Mouse (Mus musculus): ENCODE measurements around the gene Urad.

Gene Urad

GRCm38 (mm10) chr5:147329946-147330345 lies 7.7 kb upstream of the Urad start:
- CTCF ChIA-PET = interaction anchor here (0.5 to 0.6 kb wide), 4 partner anchors 42 to 597 kb away, joined by 3 to 11 read pairs (median 5); no protein-coding TSS in a partner anchor

- CTCF ChIA-PET = no interaction called here
Measured at GRCm38 (mm10) chr5:147327636-147328035, 5.4 kb upstream of the Urad start.

DNA sequence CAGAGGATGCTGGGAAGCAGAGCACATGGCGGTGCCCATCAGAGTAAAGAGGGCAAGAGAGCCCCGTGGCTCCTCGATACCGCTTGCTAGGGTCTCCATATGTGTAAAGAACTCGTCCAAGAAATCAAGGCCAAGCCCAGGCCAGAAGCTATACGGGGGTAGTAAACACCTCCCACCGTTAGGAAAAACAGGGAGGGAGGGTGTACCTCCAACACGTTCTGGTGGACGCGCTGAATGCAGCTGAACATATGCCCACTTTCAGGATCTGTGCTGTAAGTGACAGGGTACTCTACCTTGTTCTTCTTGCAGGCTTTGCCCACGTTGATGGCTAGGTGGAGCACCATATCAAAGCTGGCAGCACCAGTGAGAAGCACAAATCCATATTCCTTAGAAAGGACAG lies 3.7 kb upstream of the Urad start:
- CTCF ChIA-PET = no interaction called here

DNA sequence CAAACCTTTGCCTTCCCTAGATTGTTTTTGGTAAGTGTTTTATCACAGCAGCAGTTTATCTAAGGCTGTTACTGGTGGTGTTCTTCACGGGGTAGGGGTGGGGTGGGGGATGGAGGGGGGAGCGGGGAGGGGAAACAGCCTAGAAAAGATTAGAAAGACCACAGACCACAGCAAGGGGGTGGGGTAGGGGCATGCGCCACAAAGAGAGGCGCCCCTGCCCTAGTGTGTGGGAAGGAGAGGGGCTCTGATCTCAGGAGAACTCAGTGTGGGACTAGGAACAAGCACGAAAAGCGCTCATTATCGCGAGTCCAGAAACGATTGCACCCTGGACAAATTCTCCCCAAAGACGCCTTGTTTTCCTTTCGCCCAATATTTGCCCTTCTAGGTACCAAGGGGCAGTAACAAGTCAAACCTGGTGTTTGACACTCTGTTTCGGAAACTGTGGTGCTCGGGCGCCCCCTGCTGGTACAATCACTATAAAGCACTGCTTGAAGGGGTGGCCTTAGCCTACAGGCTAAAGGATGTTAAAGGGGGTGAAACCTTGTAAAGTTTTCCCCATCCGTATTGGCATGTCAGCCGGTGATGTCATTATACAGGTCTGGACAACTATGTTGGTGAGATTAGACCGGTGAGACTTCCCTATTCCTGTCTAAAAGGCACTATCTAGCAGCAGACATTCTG lies 1.1 kb upstream of the Urad start:
- CTCF ChIA-PET = no interaction called here

GRCm38 (mm10) chr5:147319653-147320052 lies 2.6 kb downstream of the Urad start:
- CTCF ChIA-PET = interaction anchor here (0.6 to 1.7 kb wide), 3 partner anchors 133 to 414 kb away, joined by 3 to 6 read pairs (median 4); no protein-coding TSS in a partner anchor

- CTCF ChIA-PET = interaction anchor here (0.6 to 1.0 kb wide), 2 partner anchors 11 to 745 kb away, joined by 3 read pairs; no protein-coding TSS in a partner anchor
Measured at GRCm38 (mm10) chr5:147317991-147318390, 4.2 kb downstream of the Urad start.

GRCm38 (mm10) chr5:147317321-147317720 lies 4.9 kb downstream of the Urad start:
- CTCF ChIA-PET = interaction anchor here (0.6 kb wide), 3 partner anchors 12 to 89 kb away, joined by 3 to 6 read pairs (median 3); no protein-coding TSS in a partner anchor

DNA sequence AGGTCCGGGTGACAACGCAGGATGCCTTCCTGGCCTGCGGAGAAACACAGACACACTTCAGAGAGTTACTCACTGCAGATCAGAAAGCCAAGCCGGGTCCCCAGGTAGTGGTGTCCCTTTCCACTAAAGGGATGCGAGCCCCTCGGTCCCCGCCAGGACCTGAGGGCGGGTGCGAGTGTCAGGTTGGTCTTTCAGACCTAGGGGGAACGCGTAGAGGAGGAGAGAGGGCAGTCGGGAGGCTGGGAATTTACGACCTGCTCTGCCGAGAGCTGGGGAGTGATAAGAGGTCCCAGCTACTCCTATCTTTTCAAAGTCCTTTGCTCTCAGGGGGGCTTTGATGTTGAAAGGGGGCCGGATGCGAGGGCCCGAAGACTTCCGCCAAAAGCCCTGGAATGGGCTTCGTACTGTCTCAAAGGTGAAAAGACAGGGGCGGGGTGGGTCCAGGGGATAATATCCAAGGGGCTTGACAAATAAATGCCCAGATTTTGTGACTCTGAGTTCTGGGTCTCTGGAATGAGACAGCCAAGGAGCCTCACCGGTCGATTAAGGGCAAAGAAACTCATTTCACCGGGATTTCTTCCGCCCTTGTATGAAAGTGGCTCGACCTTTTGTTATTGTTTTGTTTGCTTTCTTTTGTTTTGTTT lies 6.7 kb downstream of the Urad start:
- CTCF ChIA-PET = no interaction called here

DNA sequence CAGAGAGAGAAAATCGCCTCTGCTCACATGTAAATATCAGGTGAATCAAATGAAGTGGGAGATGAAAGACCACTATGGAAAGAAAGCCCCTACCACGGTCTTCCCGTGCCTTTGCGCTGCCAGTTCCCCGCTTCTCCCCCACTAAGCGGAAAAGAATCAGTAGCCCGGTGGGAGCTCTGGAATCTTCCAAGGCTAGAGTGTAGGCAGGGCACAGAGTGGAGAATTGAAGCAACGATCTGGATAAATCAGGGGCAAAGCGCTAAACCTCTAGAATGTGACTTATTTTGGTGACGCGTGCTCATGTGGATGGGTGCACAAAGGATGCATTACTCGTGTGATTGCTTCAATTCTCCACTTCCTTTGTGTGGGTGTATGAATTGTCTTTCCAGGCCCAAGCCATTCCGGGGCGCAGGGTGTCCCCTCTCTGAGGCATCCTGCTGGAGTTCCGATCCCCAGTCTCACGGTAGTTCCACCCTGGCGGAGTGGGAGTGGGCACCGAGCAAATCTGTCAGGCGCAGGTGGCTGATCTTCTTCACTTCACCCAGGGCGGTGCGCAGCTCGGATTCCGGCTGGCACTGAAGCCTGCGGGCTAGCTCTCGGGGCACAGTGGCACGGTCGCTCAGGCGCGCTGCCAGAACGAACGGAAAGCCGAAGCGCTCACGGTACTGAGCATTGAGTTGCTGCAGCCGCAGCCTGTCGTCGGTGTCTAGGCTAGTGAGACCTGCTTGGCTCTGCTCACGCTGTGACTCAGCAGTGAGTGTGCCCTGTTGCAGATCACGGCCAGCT lies 7.4 kb downstream of the Urad start:
- CTCF ChIA-PET = interaction anchor here (0.6 to 0.7 kb wide), 2 partner anchors 126 to 445 kb away, joined by 4 to 7 read pairs; no protein-coding TSS in a partner anchor

- CTCF ChIA-PET = interaction anchor here (0.8 kb wide), 1 partner anchor 400 kb away, joined by 37 read pairs; no protein-coding TSS in a partner anchor
Measured at GRCm38 (mm10) chr5:147312830-147313685, 9.2 kb downstream of the Urad start.

GRCm38 (mm10) chr5:147309786-147310185 lies 12.5 kb downstream of the Urad start:
- CTCF ChIA-PET = no interaction called here

DNA sequence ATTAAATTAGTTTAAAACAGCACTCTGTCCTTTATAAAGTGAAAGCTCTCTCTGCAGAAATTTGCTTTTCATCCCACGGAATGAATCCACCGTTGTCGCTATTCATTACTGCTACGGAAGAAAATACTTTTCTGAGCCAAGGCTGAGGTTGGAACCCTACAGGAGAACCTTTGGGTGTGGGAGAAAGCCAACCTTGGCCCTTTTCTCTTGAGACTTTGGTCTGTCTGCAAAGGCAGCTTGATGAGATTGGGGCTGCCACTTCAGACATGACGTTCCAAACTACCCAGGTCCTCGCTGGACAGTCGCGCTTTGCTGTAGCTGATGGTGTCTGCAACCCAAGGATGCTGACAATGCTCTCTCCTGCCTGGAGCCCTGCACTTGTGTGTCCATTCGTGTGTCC lies 13.8 kb downstream of the Urad start:
- CTCF ChIA-PET = interaction anchor here (0.6 to 1.1 kb wide), 2 partner anchors 603 to 1039 kb away, joined by 4 read pairs; no protein-coding TSS in a partner anchor

DNA sequence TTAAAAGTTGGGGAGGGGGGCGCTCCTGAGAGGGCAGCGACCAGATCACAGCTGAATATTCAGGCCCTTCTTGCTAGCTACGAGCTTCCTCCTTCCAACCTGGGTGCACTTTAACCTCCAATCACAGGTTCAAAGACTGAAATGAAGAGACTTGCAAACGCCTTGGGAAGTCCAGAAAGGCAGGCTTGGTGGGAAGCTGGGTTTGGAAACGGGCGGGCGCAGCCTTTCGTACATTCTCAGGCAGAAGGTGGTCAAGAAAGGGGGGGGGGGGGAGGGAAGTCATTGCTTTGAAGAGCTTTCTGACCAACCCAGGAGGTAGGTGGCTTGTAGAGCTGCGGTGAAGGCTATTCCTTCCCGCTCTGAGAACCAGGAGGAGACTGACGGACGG lies 14.8 kb downstream of the Urad start:
- CTCF ChIA-PET = interaction anchor here (0.7 to 1.1 kb wide), 2 partner anchors 100 to 601 kb away, joined by 4 to 5 read pairs; no protein-coding TSS in a partner anchor

- CTCF ChIA-PET = no interaction called here
Measured at GRCm38 (mm10) chr5:147306638-147307397, 15.4 kb downstream of the Urad start, which contains the start of gene Cdx2. Gene Cdx2 (minus strand): TSS chr5:147307270.

GRCm38 (mm10) chr5:147305856-147306637 lies 16.2 kb downstream of the Urad start:
- CTCF ChIA-PET = no interaction called here

- CTCF ChIA-PET = no interaction called here
Measured at GRCm38 (mm10) chr5:147305166-147305565, 17.1 kb downstream of the Urad start.

DNA sequence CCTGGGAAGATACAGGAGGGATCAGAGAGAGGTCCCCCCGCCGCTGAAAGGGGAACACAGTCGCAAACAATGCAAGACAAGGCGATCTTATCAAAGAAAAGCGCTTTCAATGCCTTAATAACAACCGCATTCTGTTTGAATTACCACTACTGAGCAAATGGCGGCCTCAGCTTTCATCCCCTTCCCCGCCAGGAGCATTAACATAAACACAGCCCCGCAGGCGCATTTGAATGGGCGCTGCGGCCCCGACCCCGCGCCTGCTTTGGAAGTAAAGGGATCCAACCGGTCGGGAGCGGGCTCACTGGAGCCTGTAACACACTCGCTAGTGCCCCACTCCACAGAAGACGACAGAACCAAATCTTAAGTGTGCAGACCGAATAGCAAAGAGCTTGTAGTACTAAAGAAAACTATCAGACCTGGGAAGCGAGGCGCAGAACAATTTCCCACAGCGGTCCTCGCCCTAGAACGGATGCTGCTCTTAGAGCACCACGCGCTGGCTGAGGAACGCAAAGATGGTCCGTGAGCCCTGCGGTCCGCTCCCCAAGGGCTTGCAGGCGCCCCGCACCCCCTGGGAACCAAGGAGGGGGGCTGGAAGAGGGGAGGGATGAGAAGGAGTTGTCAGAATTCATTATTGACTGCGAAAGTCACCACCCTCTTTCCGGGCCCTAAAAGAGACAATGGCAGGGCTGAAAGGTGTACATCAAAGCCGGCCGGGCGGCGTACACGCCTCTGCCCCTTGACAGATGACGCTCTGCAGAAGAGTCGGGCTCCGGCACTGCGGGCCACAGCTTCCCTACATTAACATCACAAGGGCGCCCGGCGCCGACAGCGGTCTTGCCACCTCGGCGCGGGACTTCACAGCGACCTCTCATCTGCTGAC lies 17.7 kb downstream of the Urad start:
- CTCF ChIA-PET = no interaction called here

GRCm38 (mm10) chr5:147302746-147303400 lies 19.4 kb downstream of the Urad start:
- CTCF ChIA-PET = interaction anchor here (0.5 kb wide), 1 partner anchor 54 kb away, joined by 4 read pairs; no protein-coding TSS in a partner anchor
